Comparison of ENCODE assay signal across 28 mouse cellular contexts in genomic region chr16:31327891-31328290, GRCm38 (mm10). TPM values are rescaled to one million over a fixed set of nuclear protein-coding genes. Genes with fewer than 3 reads are reported as not detected.
DNase-seq lines count a peak whose midpoint lies in the region; ATAC-seq and TF ChIP-seq lines count a peak whose summit lies in the region.
"Had no signal": no experiment of that assay in that cellular context is flagged by ENCODE, and none has a peak within 500 bp of the region (broad histone marks: within the 10 kb centered on the region; RNA-seq: fewer than 3 reads in every experiment).

No protein-coding gene starts in this region.

- H3K27ac ChIP-seq in heart, embryonic 12.5 days (ENCODE audit: poor library complexity, severe bottlenecking): no peak overlapping the region
- peak overlapping the region; percentile 67; the same call in 1 of the 2 replicates for H3K27ac ChIP-seq in kidney, postnatal 0 days
- no peak overlapping the region for H3K27ac ChIP-seq in kidney, embryonic 14.5 days (ENCODE audit: low read depth, low read length)
- peak overlapping the region; percentile 25; the same call in 1 of the 2 replicates for H3K27ac ChIP-seq in stomach, postnatal 0 days (replicated peaks)
- H3K27ac ChIP-seq: embryonic facial prominence, embryonic 12.5 days; heart, embryonic 10.5 days; hindbrain, embryonic 10.5 days; hindbrain, embryonic 15.5 days; midbrain, embryonic 10.5 days; midbrain, embryonic 15.5 days; neural tube, embryonic 15.5 days had no signal

- no peaks in the 10 kb centered on the region for H3K36me3 ChIP-seq in heart, embryonic 12.5 days
- no peaks in the 10 kb centered on the region for H3K36me3 ChIP-seq in kidney, postnatal 0 days (ENCODE audit: insufficient read depth, low read length)
- H3K36me3 ChIP-seq in kidney, embryonic 14.5 days (ENCODE audit: control insufficient read depth, insufficient read depth, low read length): no peaks in the 10 kb centered on the region
- no peaks in the 10 kb centered on the region for H3K36me3 ChIP-seq in stomach, postnatal 0 days (ENCODE audit: control insufficient read depth, insufficient read depth, low read length)
- H3K36me3 ChIP-seq: embryonic facial prominence, embryonic 12.5 days; heart, embryonic 10.5 days; hindbrain, embryonic 10.5 days; hindbrain, embryonic 15.5 days; midbrain, embryonic 10.5 days; midbrain, embryonic 15.5 days; neural tube, embryonic 15.5 days had no signal

- no peak for TF ChIP-seq EP300 in stomach, postnatal 0 days (optimal IDR thresholded peaks at IDR 0.05)

- TF ChIP-seq CTCF in kidney, postnatal 0 days (IDR thresholded peaks at IDR 0.05; ENCODE audit: low read depth): no peak
- no peak for TF ChIP-seq CTCF in stomach, postnatal 0 days (IDR thresholded peaks at IDR 0.05; ENCODE audit: low read depth)

- peaks cover 7% of the 10 kb centered on the region; the same call in 1 of the 2 replicates for H3K4me1 ChIP-seq in heart, embryonic 12.5 days (replicated peaks)
- H3K4me1 ChIP-seq in kidney, postnatal 0 days (replicated peaks; ENCODE audit: insufficient read depth, low read length): no peaks in the 10 kb centered on the region
- peaks cover 14% of the 10 kb centered on the region; the same call in 1 of the 2 replicates for H3K4me1 ChIP-seq in kidney, embryonic 14.5 days (ENCODE audit: control insufficient read depth, insufficient read depth, low read length)
- H3K4me1 ChIP-seq in stomach, postnatal 0 days (replicated peaks; ENCODE audit: control insufficient read depth, insufficient read depth): no peaks in the 10 kb centered on the region
- H3K4me1 ChIP-seq: heart, embryonic 10.5 days; hindbrain, embryonic 15.5 days; midbrain, embryonic 15.5 days; neural tube, embryonic 15.5 days had no signal

- 73% methylated on average over 2 of the region's 2 CpGs for WGBS in heart, embryonic 12.5 days
- 90% methylated on average over 2 of the region's 2 CpGs for WGBS in kidney, postnatal 0 days
- WGBS in kidney, embryonic 14.5 days: 84% methylated on average over 2 of the region's 2 CpGs
- 93% methylated on average over 2 of the region's 2 CpGs for WGBS in stomach, postnatal 0 days

- ATAC-seq in heart, embryonic 12.5 days (ENCODE audit: insufficient number of reproducible peaks, low FRiP score): no peak
- no peak for ATAC-seq in kidney, postnatal 0 days (replicated peaks; ENCODE audit: low FRiP score, low read depth)
- ATAC-seq in kidney, embryonic 14.5 days (ENCODE audit: low FRiP score, low TSS enrichment): no peak
- ATAC-seq in stomach, postnatal 0 days (ENCODE audit: low FRiP score, low TSS enrichment): no peak
- ATAC-seq: forebrain, embryonic 14.5 days; inflammation-experienced regulatory T-cells, adult 6 months; midbrain, embryonic 15.5 days had no signal

- no peaks in the 10 kb centered on the region for H3K27me3 ChIP-seq in heart, embryonic 12.5 days (replicated peaks)
- H3K27me3 ChIP-seq in kidney, postnatal 0 days (ENCODE audit: insufficient read depth, low read length): no peaks in the 10 kb centered on the region
- H3K27me3 ChIP-seq in kidney, embryonic 14.5 days (ENCODE audit: control insufficient read depth, insufficient read depth, low read length): no peaks in the 10 kb centered on the region
- H3K27me3 ChIP-seq in stomach, postnatal 0 days (ENCODE audit: control insufficient read depth, insufficient read depth, low read length): no peaks in the 10 kb centered on the region
- H3K27me3 ChIP-seq: embryonic facial prominence, embryonic 12.5 days; hindbrain, embryonic 15.5 days; midbrain, embryonic 15.5 days; neural tube, embryonic 15.5 days had no signal

- H3K4me3 ChIP-seq in heart, embryonic 12.5 days: no peak overlapping the region
- H3K4me3 ChIP-seq in kidney, postnatal 0 days (replicated peaks; ENCODE audit: low read depth, low read length): no peak overlapping the region
- H3K4me3 ChIP-seq in kidney, embryonic 14.5 days (ENCODE audit: low read length): no peak overlapping the region
- H3K4me3 ChIP-seq in stomach, postnatal 0 days (ENCODE audit: low read depth, low read length): no peak overlapping the region
- H3K4me3 ChIP-seq: embryonic facial prominence, embryonic 12.5 days; heart, embryonic 10.5 days; hindbrain, embryonic 10.5 days; hindbrain, embryonic 15.5 days; midbrain, embryonic 10.5 days; midbrain, embryonic 15.5 days; neural tube, embryonic 15.5 days had no signal

- no peak overlapping the region for H3K9ac ChIP-seq in heart, embryonic 12.5 days
- no peak overlapping the region for H3K9ac ChIP-seq in kidney, postnatal 0 days (ENCODE audit: low read depth, low read length)
- no peak overlapping the region for H3K9ac ChIP-seq in kidney, embryonic 14.5 days (ENCODE audit: low read depth, low read length)
- H3K9ac ChIP-seq in stomach, postnatal 0 days (ENCODE audit: low read length): no peak overlapping the region
- H3K9ac ChIP-seq: embryonic facial prominence, embryonic 12.5 days; hindbrain, embryonic 15.5 days; midbrain, embryonic 15.5 days; neural tube, embryonic 15.5 days had no signal

- peak; percentile 85 for DNase-seq in heart, adult 11 months
- no peak for DNase-seq in kidney, postnatal 0 days (ENCODE audit: low spot score)
- peak; percentile 68 for DNase-seq in ES-CJ7 (ENCODE audit: low read depth, low spot score)
- no peak for DNase-seq in stomach, postnatal 0 days (ENCODE audit: low spot score)
- DNase-seq in gastrocnemius, postnatal 4 days (ENCODE audit: low spot score in 2 of 2): no peak
- DNase-seq: adrenal gland, postnatal 10 days; cerebellum, adult 11 months; cerebellum, adult 9-10 months; embryo, embryonic 11 days; heart, postnatal 10 days; kidney, adult 11 months; kidney, postnatal 25 days; liver; retina, postnatal 1 day; right cerebral cortex, postnatal 14 days; thymus, postnatal 14 days had no signal

- H3K4me2 ChIP-seq in heart, embryonic 12.5 days: no peak overlapping the region
- H3K4me2 ChIP-seq in kidney, postnatal 0 days (ENCODE audit: low read length): no peak overlapping the region
- H3K4me2 ChIP-seq in kidney, embryonic 14.5 days (replicated peaks; ENCODE audit: low read depth, low read length): no peak overlapping the region
- no peak overlapping the region for H3K4me2 ChIP-seq in stomach, postnatal 0 days (replicated peaks; ENCODE audit: low read depth)
- H3K4me2 ChIP-seq: embryonic facial prominence, embryonic 12.5 days; hindbrain, embryonic 15.5 days; midbrain, embryonic 15.5 days; neural tube, embryonic 15.5 days had no signal

- H3K9me3 ChIP-seq in heart, embryonic 12.5 days (replicated peaks): no peaks in the 10 kb centered on the region
- no peaks in the 10 kb centered on the region for H3K9me3 ChIP-seq in kidney, postnatal 0 days (replicated peaks; ENCODE audit: low read length)
- no peaks in the 10 kb centered on the region for H3K9me3 ChIP-seq in kidney, embryonic 14.5 days (ENCODE audit: control insufficient read depth, low read length)
- H3K9me3 ChIP-seq in stomach, postnatal 0 days (ENCODE audit: control insufficient read depth, low read length): no peaks in the 10 kb centered on the region
- H3K9me3 ChIP-seq: embryonic facial prominence, embryonic 12.5 days; heart, embryonic 10.5 days; hindbrain, embryonic 10.5 days; hindbrain, embryonic 15.5 days; midbrain, embryonic 10.5 days; midbrain, embryonic 15.5 days; neural tube, embryonic 15.5 days had no signal

RNA-seq across cellular contexts. Expression of gene Apod, which starts 13.3 kb away (rescaled TPM):
- 0.27 TPM in 1 of 2 replicates, not detected in the other for polyA plus RNA-seq in heart, embryonic 12.5 days (2016; fragmentation: Nextera tagmentation; extraction: Ambion mirVana)
- polyA plus RNA-seq in kidney, postnatal 0 days (2015; fragmentation: Nextera tagmentation; extraction: Ambion mirVana): 0.64 and 1.9 TPM in 2 replicates
- polyA plus RNA-seq in kidney, embryonic 14.5 days (2014; fragmentation: Nextera tagmentation; extraction: Ambion mirVana): 0.47 TPM in 2 replicates
- polyA plus RNA-seq in stomach, postnatal 0 days (2015; fragmentation: Nextera tagmentation; extraction: Ambion mirVana): 1.0 TPM in 2 replicates
- total RNA-seq in gastrocnemius, postnatal 4 days (2021): 10 to 100 TPM in 1 of 2 experiments, 1 to 10 TPM in 1; 9.1 to 15.5 TPM
- polyA plus RNA-seq: heart, embryonic 10.5 days; liver, embryonic 16.5 days had no signal

RNA-seq across cellular contexts. Expression of gene Ppp1r2, which starts 52.8 kb away (rescaled TPM):
- 97.2 and 103 TPM in 2 replicates for polyA plus RNA-seq in heart, embryonic 12.5 days (2016; fragmentation: Nextera tagmentation; extraction: Ambion mirVana)
- polyA plus RNA-seq in kidney, postnatal 0 days (2015; fragmentation: Nextera tagmentation; extraction: Ambion mirVana): 112 and 118 TPM in 2 replicates
- 77.0 and 98.6 TPM in 2 replicates for polyA plus RNA-seq in kidney, embryonic 14.5 days (2014; fragmentation: Nextera tagmentation; extraction: Ambion mirVana)
- polyA plus RNA-seq in stomach, postnatal 0 days (2015; fragmentation: Nextera tagmentation; extraction: Ambion mirVana): 92.8 and 99.7 TPM in 2 replicates
- total RNA-seq in gastrocnemius, postnatal 4 days (2021): 10 to 100 TPM; 84.9 to 87.3 TPM

Comparison
In these comparisons a context has a peak if more than half of its experiments do, and no peak if none do; other contexts are left out.
1. H3K27ac ChIP-seq: peak in kidney, postnatal 0 days (single experiment) and stomach, postnatal 0 days (single experiment); none in heart, embryonic 12.5 days (single experiment) and kidney, embryonic 14.5 days (single experiment).
2. DNase-seq: peak in heart, adult 11 months (single experiment) and ES-CJ7 (single experiment); none in kidney, postnatal 0 days (single experiment), stomach, postnatal 0 days (single experiment) and gastrocnemius, postnatal 4 days (0 of 2).